Mouse (Mus musculus) small intestine, adult 2 months (tissue): ENCODE data around the gene Pacsin1. TPM values are rescaled to one million over a fixed set of nuclear protein-coding genes. Genes with fewer than 3 reads are reported as not detected.

Experiments
- H3K27ac ChIP-seq: fragments of 200-500 bp; 2 replicates; pipeline ENCODE4 v1.5.1; 2012; ENCODE audit warnings: low read depth, low read length, control low read depth, inconsistent platforms; ENCODE audit not compliant: insufficient read depth
- H3K27me3 ChIP-seq: fragments of 200-500 bp; 2 replicates; pipeline ENCODE4 v1.6.1; 2012; ENCODE audit warnings: mild to moderate bottlenecking, moderate library complexity, low read length, inconsistent platforms; ENCODE audit not compliant: control insufficient read depth, insufficient read depth
- H3K36me3 ChIP-seq: fragments of 200-500 bp; 2 replicates; pipeline ENCODE4 v1.6.1; 2012; ENCODE audit warnings: mild to moderate bottlenecking, low read length, control low read depth, inconsistent platforms; ENCODE audit not compliant: control insufficient read depth, insufficient read depth
- H3K4me1 ChIP-seq: fragments of 200-500 bp; 2 replicates; pipeline ENCODE4 v1.6.1; 2012; ENCODE audit warnings: low read length, inconsistent platforms, mixed read lengths; ENCODE audit not compliant: control insufficient read depth, insufficient read depth, insufficient read length
- H3K4me3 ChIP-seq: fragments of 200-500 bp; 2 replicates; pipeline ENCODE4 v1.5.1; 2012; ENCODE audit warnings: low read depth, mild to moderate bottlenecking, control low read depth, inconsistent platforms, low read length, moderate library complexity
- CTCF ChIP-seq: fragments of 200-500 bp; IDR thresholded peaks from 2 replicates; pipeline ENCODE4 v1.5.1; 2012; ENCODE audit warnings: low read depth, mild to moderate bottlenecking, control low read depth, inconsistent platforms, low read length, moderate library complexity, mixed read lengths; ENCODE audit not compliant: insufficient replicate concordance, insufficient read length; ENCODE audit errors: extremely low read depth
- POLR2A ChIP-seq: fragments of 200-500 bp; IDR thresholded peaks from 2 replicates; pipeline ENCODE4 v1.6.1; 2012; ENCODE audit warnings: low read depth, mild to moderate bottlenecking, control low read depth, inconsistent platforms, low read length, moderate library complexity
- WGBS: fragments of 180-500 bp; shearing (Covaris S2); methylation state at CpG from one replicate; pipeline ENCODE4 v1.1.7; 2018; 5-methylcytosine and 5-hydroxymethylcytosine counted together
- polyA plus RNA-seq: library from polyadenylated mRNA; depleted of rRNA; stranded (reverse); fragments of >200 nt; gene quantifications from 2 replicates; pipeline ENCODE4 v1.2.3, GENCODE M21; 2012

Gene Pacsin1
- polyA plus RNA-seq, 1 experiment, result 2.2 TPM

DNA sequence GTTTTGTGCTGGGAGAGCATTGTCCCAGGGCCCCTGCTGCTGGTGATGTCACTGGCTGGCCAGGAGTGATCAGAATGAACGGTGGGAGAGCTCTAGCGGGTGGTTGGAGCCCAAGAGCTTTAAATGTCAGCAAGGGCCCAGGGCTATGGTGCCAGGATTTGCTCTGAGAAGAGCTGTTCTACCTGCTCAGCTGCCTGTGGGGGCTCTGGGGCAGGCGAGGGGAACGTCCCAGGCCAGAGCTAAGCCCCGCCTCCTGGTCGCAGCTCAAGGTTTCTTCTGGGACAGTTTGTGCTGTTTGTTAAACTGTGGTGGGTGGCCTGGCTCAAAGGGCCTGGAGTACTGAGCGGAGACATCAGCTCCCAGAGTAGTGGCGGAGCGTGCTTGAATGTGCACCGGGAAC, 70.1 kb downstream of the Pacsin1 start:
- Histone ChIP-seq H3K4me3 (0 out of 2 replicates have a peak overlapping the region, but pooled peaks have one; percentile 41), H3K27ac (no peak overlapping the region), H3K27me3 (peaks cover 3% of the 10 kb centered on the region; the same call in 1 of the 2 replicates), H3K4me1 (no peaks in the 10 kb centered on the region), H3K36me3 (no peaks in the 10 kb centered on the region)
- TF ChIP-seq POLR2A, result no peak
- no peak for TF ChIP-seq CTCF
- 38% methylated on average over 10 of the region's 10 CpGs for WGBS

DNA sequence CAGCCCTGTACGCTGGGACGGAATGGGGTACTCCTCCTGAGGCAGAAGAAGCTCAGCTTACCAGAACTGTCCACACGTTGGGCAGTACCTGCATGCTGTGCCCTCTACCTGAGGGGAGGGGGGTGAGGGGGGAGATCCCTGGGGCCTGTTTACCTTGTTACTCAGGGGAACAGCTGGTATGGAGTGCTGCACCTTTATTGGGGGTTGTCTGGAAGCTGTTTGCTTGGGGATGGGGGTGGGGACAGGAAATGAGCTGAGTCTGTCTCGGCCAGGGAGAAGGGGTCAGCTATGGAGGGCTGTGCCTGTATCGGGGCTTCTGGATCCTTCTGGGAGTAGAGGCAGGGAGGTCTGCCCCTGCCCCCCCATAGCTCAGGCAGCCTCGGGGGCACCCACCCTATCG, 71.2 kb downstream of the Pacsin1 start:
- peak overlapping the region; percentile 41 for H3K4me3 ChIP-seq
- no peaks in the 10 kb centered on the region for H3K4me1 ChIP-seq
- WGBS, result 36% methylated on average over 7 of the region's 7 CpGs
- no peaks in the 10 kb centered on the region for H3K36me3 ChIP-seq
- H3K27me3 ChIP-seq, result peaks cover 3% of the 10 kb centered on the region; the same call in 1 of the 2 replicates
- 0 out of 2 replicates have a peak overlapping the region, but pooled peaks have one; percentile 2 for H3K27ac ChIP-seq
- TF ChIP-seq POLR2A (no peak), CTCF (no peak)

DNA sequence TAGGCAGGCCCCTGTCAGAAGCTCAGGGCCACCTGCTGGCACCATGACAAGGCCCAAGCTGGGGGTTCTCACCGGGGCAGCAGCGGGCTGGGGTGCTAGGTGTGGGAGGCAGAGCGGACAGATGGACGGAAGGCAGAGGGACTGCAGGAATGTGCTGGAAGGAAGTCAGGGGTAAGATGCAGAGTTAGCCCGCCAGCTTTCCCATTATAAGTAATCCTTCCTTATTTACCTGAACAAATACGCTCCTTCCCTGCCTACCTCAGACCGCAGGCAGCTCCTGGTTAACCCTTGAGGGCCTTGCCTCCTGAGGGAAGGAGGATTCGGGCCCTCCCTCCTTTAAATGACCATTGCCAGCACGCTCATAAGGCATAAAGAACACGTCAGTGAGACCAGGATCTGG, 73.5 kb downstream of the Pacsin1 start, which contains the start of gene Spdef:
TSS of gene Spdef (minus strand) at position 186 of the 400 bp plus-strand sequence.
- Histone ChIP-seq H3K27me3 (peaks cover 3% of the 10 kb centered on the region; the same call in 1 of the 2 replicates), H3K4me1 (no peaks in the 10 kb centered on the region), H3K4me3 (peak within 1 kb of the TSS; percentile 55), H3K36me3 (no peaks in the 10 kb centered on the region), H3K27ac (peak within 1 kb of the TSS; percentile 31)
- WGBS, result 53% methylated on average over 10 of the region's 10 CpGs
- no peak for TF ChIP-seq POLR2A
- TF ChIP-seq CTCF, result no peak

DNA sequence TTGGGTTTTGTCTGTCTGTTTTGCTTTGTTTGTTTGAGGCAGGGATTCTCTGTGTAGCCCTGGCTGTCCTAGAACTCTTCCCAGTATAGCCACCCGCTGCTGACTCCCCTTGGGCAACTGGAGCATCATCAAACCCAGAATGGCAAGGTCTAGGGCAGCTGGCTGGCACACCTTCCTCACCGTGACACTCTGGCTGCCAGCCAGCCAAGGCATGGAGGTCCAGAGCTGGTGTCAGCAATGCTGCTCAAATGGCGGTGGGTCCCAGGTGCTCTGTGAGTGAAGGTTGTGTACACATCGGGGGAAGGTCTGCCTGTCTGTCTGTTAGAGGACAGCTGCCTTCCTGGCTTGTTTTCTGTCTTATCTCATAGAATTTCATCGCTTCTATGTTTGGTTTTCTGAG, 76.8 kb downstream of the Pacsin1 start:
- TF ChIP-seq CTCF, result no peak
- TF ChIP-seq POLR2A, result no peak
- WGBS, result 28% methylated on average over 5 of the region's 5 CpGs

GRCm38 (mm10) chr17:27732694-27733093, 77.4 kb downstream of the Pacsin1 start:
- no peak overlapping the region for H3K27ac ChIP-seq

More for the DNA sequence above, 76.8 kb downstream of the Pacsin1 start:
- Histone ChIP-seq H3K4me3 (no peak overlapping the region), H3K4me1 (no peaks in the 10 kb centered on the region), H3K27me3 (peaks cover 3% of the 10 kb centered on the region), H3K36me3 (no peaks in the 10 kb centered on the region), H3K27ac (no peak overlapping the region)

GRCm38 (mm10) chr17:27734344-27735073, 79.2 kb downstream of the Pacsin1 start:
- Histone ChIP-seq H3K4me3 (no peak overlapping the region), H3K4me1 (no peaks in the 10 kb centered on the region), H3K27me3 (peaks cover 3% of the 10 kb centered on the region), H3K27ac (0 out of 2 replicates have a peak overlapping the region, but pooled peaks have one; percentile 28), H3K36me3 (no peaks in the 10 kb centered on the region)
- TF ChIP-seq CTCF (no peak), POLR2A (no peak)
- WGBS, result 13% methylated on average over 13 of the region's 13 CpGs

More at GRCm38 (mm10) chr17:27732694-27733093, 77.4 kb downstream of the Pacsin1 start:
- Histone ChIP-seq H3K4me1 (no peaks in the 10 kb centered on the region), H3K36me3 (no peaks in the 10 kb centered on the region), H3K4me3 (no peak overlapping the region), H3K27me3 (peaks cover 3% of the 10 kb centered on the region)
- 76% methylated on average over 3 of the region's 3 CpGs for WGBS
- TF ChIP-seq POLR2A (no peak), CTCF (no peak)

DNA sequence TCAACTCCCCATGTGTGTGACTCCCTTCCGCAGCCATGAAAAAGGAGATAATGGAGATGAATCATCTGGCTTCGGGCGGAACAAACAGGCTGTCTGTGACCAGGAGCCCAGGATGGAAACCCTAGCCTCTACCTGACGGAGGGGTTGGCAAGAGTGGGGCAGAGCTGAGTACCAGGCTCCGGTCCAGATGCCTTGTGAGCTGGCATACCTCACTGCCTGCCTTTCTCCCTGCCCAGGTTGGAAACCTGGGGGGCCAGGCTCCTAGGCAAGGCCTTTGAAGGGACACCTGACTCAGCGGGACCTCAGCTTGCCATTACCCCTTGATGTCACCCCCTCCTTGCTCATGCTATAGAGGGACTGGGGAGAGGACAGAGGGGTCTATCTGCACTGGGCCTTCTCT, 85.7 kb downstream of the Pacsin1 start:
- TF ChIP-seq CTCF, result no peak
- H3K4me1 ChIP-seq, result peaks cover 2% of the 10 kb centered on the region; the same call in 1 of the 2 replicates
- no peaks in the 10 kb centered on the region for H3K36me3 ChIP-seq
- no peak overlapping the region for H3K4me3 ChIP-seq
- 84% methylated on average over 6 of the region's 6 CpGs for WGBS
- H3K27ac ChIP-seq, result peak overlapping the region; percentile 68
- H3K27me3 ChIP-seq, result no peaks in the 10 kb centered on the region

GRCm38 (mm10) chr17:27746446-27746845, 91.1 kb downstream of the Pacsin1 start:
- TF ChIP-seq POLR2A (no peak), CTCF (no peak)
- WGBS, result 74% methylated on average over 4 of the region's 4 CpGs
- H3K27me3 ChIP-seq, result no peaks in the 10 kb centered on the region

More at GRCm38 (mm10) chr17:27746446-27746845, 91.1 kb downstream of the Pacsin1 start:
- Histone ChIP-seq H3K36me3 (peaks cover 4% of the 10 kb centered on the region; the same call in 1 of the 2 replicates), H3K27ac (no peak overlapping the region), H3K4me3 (no peak overlapping the region), H3K4me1 (no peaks in the 10 kb centered on the region)
